Mouse (Mus musculus): Measurements from ENCODE around the gene Sult6b2.

- no peak for TF ChIP-seq POLR2A (IDR thresholded peaks at IDR 0.05; ENCODE audit: insufficient read depth, low read depth, low read length)
- TF ChIP-seq CTCF (IDR thresholded peaks at IDR 0.05; ENCODE audit: insufficient read depth, low read depth, low read length): no peak
Measured at GRCm38 (mm10) chr6:142849326-142849725, 45.0 kb upstream of the Sult6b2 start.
